Mouse (Mus musculus): Measurements from ENCODE around the gene Sptbn1. TPM values are rescaled to one million over a fixed set of nuclear protein-coding genes. Genes with fewer than 3 reads are reported as not detected.
A peak's percentile ranks its signal among the peaks of the same experiment; 100 is the strongest.

The Sptbn1 gene
- polyA plus RNA-seq, 1 experiment from 2014 or later: 99.0 TPM

DNA sequence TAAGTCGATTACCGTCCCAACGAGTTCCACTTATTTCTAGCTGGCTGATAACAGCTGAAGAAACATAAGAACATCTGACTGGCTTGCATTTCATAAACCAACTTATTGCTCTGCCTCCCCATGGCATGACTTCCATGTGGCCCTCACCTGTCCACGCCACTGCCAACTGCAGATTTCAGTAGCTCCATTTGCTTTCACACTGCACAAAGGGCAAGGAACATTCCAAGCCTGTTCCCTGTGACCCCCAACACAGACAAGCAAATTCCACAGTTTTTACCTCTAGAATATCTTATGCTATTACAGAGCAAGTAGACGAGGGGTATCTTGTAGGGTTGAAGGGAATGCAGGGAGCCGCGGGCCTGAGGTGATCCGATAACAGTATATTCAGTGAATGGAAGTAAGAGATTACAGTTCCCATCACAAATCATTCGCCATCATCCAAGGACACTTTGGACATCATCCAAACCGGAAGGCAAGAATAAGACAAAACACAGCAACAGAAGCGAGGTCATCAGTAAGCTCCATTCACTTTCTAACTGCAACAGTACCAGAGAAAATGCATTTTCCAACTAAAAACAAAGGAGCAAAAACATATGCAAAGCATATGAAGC is 16.6 kb downstream of the Sptbn1 start:
- H3K4me1 ChIP-seq: no peaks in the 10 kb centered on the region
- no peak overlapping the region for H3K4me2 ChIP-seq (replicated peaks)
- no peaks in the 10 kb centered on the region for H3K36me3 ChIP-seq
- H3K27me3 ChIP-seq: no peaks in the 10 kb centered on the region
- ATAC-seq (ENCODE audit: insufficient number of reproducible peaks, low FRiP score, low TSS enrichment, low read depth): no peak
- WGBS: 83% methylated on average over 11 of the region's 11 CpGs
- H3K4me3 ChIP-seq (replicated peaks): no peak overlapping the region
- no peak overlapping the region for H3K9ac ChIP-seq
- H3K27ac ChIP-seq (replicated peaks): no peak overlapping the region
- H3K9me3 ChIP-seq (replicated peaks): no peaks in the 10 kb centered on the region

GRCm38 (mm10) chr11:30249452-30250016 is 18.4 kb downstream of the Sptbn1 start:
- H3K4me3 ChIP-seq (replicated peaks): no peak overlapping the region
- no peaks in the 10 kb centered on the region for H3K9me3 ChIP-seq (replicated peaks)
- H3K27ac ChIP-seq (replicated peaks): no peak overlapping the region
- no peaks in the 10 kb centered on the region for H3K36me3 ChIP-seq
- H3K4me2 ChIP-seq (replicated peaks): no peak overlapping the region
- no peak overlapping the region for H3K9ac ChIP-seq
- H3K27me3 ChIP-seq: no peaks in the 10 kb centered on the region
- WGBS: 83% methylated on average over 4 of the region's 4 CpGs
- no peaks in the 10 kb centered on the region for H3K4me1 ChIP-seq
- no peak for ATAC-seq (ENCODE audit: insufficient number of reproducible peaks, low FRiP score, low TSS enrichment, low read depth)

- Histone ChIP-seq H3K4me3 (replicated peaks) (no peak overlapping the region), H3K4me1 (0 out of 2 replicates have a peak, but pooled peaks cover 4% of the 10 kb centered on the region), H3K27ac (replicated peaks) (no peak overlapping the region), H3K4me2 (replicated peaks) (no peak overlapping the region), H3K36me3 (no peaks in the 10 kb centered on the region), H3K9ac (no peak overlapping the region), H3K27me3 (no peaks in the 10 kb centered on the region), H3K9me3 (replicated peaks) (no peaks in the 10 kb centered on the region)
- WGBS: 49% methylated on average over 1 of the region's 1 CpGs
- ATAC-seq (ENCODE audit: insufficient number of reproducible peaks, low FRiP score, low TSS enrichment, low read depth): no peak
Observed at GRCm38 (mm10) chr11:30247106-30247505, 20.9 kb downstream of the Sptbn1 start.

DNA sequence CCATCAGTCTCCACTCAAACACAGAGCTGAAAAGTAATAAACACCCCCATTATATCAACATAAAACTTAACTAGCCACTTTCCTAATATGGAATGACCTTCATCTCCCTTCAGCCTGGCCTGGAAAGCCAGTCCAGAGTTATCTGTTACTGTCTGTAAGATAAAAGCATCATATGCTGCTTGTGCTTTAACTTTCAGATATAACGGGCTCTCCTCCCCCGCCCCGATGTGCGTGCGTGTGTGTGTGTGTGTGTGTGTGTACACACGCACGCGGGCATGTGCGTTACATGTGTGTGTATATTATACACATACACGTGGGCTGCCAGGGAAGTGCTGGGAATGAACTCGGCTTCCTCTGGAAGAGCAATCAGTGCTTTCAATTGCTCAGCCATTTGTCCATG is 21.8 kb downstream of the Sptbn1 start:
- no peaks in the 10 kb centered on the region for H3K36me3 ChIP-seq
- H3K4me3 ChIP-seq (replicated peaks): no peak overlapping the region
- H3K9me3 ChIP-seq (replicated peaks): no peaks in the 10 kb centered on the region
- H3K27me3 ChIP-seq: no peaks in the 10 kb centered on the region
- 93% methylated on average over 11 of the region's 11 CpGs for WGBS
- H3K9ac ChIP-seq: no peak overlapping the region
- 0 out of 2 replicates have a peak, but pooled peaks cover 4% of the 10 kb centered on the region for H3K4me1 ChIP-seq
- no peak overlapping the region for H3K4me2 ChIP-seq (replicated peaks)
- ATAC-seq (ENCODE audit: insufficient number of reproducible peaks, low FRiP score, low TSS enrichment, low read depth): no peak
- H3K27ac ChIP-seq (replicated peaks): no peak overlapping the region

DNA sequence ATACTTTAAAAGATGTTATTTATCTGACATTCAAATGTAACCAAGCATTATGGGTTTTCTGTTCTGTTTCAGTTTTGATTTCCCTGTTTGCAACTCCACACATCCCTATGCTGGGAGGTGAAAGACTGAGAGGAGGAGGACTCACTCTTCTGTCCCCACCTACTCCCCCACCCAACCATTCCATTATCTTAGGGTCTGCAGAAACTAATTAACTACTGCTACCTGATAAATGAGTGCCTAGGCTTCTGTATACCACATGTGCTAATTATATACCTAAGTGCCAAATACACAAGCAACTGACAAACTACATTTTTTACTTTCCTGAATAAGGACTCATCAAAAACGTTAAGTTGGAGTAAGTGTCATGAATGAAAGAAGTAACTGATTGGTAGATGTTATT is 23.8 kb downstream of the Sptbn1 start:
- Histone ChIP-seq H3K27me3 (no peaks in the 10 kb centered on the region), H3K4me2 (replicated peaks) (no peak overlapping the region), H3K9me3 (replicated peaks) (no peaks in the 10 kb centered on the region), H3K36me3 (no peaks in the 10 kb centered on the region), H3K4me1 (0 out of 2 replicates have a peak, but pooled peaks cover 4% of the 10 kb centered on the region), H3K4me3 (replicated peaks) (no peak overlapping the region), H3K9ac (no peak overlapping the region), H3K27ac (replicated peaks) (no peak overlapping the region)
- WGBS: 68% methylated on average over 1 of the region's 1 CpGs
- ATAC-seq (ENCODE audit: insufficient number of reproducible peaks, low FRiP score, low TSS enrichment, low read depth): no peak

DNA sequence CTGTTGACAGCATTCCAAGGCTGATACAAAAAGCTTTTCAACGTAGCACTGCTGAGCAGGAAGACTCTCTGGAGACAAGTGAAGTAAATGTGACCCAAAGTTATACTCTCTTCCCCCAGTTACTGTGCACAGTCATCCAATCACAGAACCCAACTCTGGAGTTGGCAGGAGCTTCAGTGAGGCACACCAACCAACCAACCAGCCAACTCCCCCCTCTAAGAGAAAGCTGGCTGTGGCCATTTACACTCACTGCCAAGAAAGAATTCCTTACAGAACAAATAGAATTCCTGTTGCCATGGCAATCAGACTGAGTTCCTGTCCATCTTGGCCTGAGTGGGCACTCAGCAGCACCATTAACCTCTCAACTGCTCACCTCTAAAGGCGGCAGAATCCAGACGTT is 24.4 kb downstream of the Sptbn1 start:
- H3K4me1 ChIP-seq: 0 out of 2 replicates have a peak, but pooled peaks cover 4% of the 10 kb centered on the region
- no peak overlapping the region for H3K9ac ChIP-seq
- no peaks in the 10 kb centered on the region for H3K9me3 ChIP-seq (replicated peaks)
- no peak overlapping the region for H3K27ac ChIP-seq (replicated peaks)
- ATAC-seq (ENCODE audit: insufficient number of reproducible peaks, low FRiP score, low TSS enrichment, low read depth): peak; percentile 67; the same call in 1 of the 2 replicates
- no peaks in the 10 kb centered on the region for H3K27me3 ChIP-seq
- no peaks in the 10 kb centered on the region for H3K36me3 ChIP-seq
- 58% methylated on average over 3 of the region's 3 CpGs for WGBS
- H3K4me2 ChIP-seq (replicated peaks): no peak overlapping the region
- no peak overlapping the region for H3K4me3 ChIP-seq (replicated peaks)

DNA sequence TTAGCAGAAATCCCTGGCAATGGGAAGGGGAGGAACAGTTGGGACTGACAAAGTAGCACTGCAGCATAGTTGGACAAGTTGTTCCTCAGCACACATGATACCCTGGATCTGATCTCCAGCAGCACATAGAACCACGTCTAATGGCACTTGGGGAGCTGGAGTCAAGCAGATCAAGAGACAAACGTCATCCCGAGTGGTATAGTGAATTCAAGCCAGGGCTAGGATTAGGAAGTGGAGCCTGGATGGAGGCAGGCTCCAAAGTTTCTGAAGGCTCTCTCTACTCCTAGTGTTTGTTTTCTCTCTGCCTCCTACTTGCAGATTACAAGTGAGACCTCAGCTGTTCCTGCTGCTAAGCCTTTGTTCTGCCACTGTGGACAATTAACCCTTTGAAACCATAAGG is 27.1 kb downstream of the Sptbn1 start:
- no peak overlapping the region for H3K4me2 ChIP-seq (replicated peaks)
- no peaks in the 10 kb centered on the region for H3K9me3 ChIP-seq (replicated peaks)
- no peak overlapping the region for H3K9ac ChIP-seq
- H3K36me3 ChIP-seq: no peaks in the 10 kb centered on the region
- H3K4me1 ChIP-seq: peaks cover 10% of the 10 kb centered on the region
- no peaks in the 10 kb centered on the region for H3K27me3 ChIP-seq
- no peak overlapping the region for H3K4me3 ChIP-seq (replicated peaks)
- WGBS: 39% methylated on average over 3 of the region's 3 CpGs
- ATAC-seq (ENCODE audit: insufficient number of reproducible peaks, low FRiP score, low TSS enrichment, low read depth): no peak
- no peak overlapping the region for H3K27ac ChIP-seq (replicated peaks)

DNA sequence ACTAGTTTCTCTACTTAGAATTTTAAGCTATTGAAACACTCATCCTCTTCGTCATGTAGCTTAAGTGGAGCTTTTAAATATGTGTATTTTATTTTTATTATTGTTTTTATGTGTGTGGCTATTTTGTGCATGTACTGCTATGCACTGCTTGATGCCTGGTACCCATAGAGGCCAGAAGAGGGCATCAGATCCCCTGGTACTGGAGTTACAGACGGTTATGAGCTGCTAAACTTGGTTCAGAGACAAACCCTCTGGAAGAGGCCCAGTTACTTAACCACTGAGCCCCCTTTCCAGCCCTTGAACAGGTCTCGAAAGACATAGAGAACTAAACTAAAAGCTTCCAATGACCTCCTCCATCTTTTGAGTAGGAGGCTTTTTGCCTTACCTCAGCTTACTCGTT is 30.0 kb downstream of the Sptbn1 start:
- H3K4me1 ChIP-seq: peaks cover 7% of the 10 kb centered on the region
- H3K4me2 ChIP-seq (replicated peaks): no peak overlapping the region
- H3K27ac ChIP-seq (replicated peaks): no peak overlapping the region
- no peak overlapping the region for H3K4me3 ChIP-seq (replicated peaks)
- ATAC-seq (ENCODE audit: insufficient number of reproducible peaks, low FRiP score, low TSS enrichment, low read depth): no peak
- 64% methylated on average over 4 of the region's 4 CpGs for WGBS
- no peaks in the 10 kb centered on the region for H3K9me3 ChIP-seq (replicated peaks)
- no peaks in the 10 kb centered on the region for H3K27me3 ChIP-seq
- H3K9ac ChIP-seq: no peak overlapping the region
- no peaks in the 10 kb centered on the region for H3K36me3 ChIP-seq

- no peak overlapping the region for H3K4me3 ChIP-seq (replicated peaks)
- 74% methylated on average over 4 of the region's 4 CpGs for WGBS
- H3K27me3 ChIP-seq: no peaks in the 10 kb centered on the region
- H3K27ac ChIP-seq (replicated peaks): no peak overlapping the region
- no peak for ATAC-seq (ENCODE audit: insufficient number of reproducible peaks, low FRiP score, low TSS enrichment, low read depth)
- H3K9me3 ChIP-seq (replicated peaks): no peaks in the 10 kb centered on the region
- no peak overlapping the region for H3K4me2 ChIP-seq (replicated peaks)
- H3K9ac ChIP-seq: no peak overlapping the region
- H3K4me1 ChIP-seq: peaks cover 11% of the 10 kb centered on the region
- no peaks in the 10 kb centered on the region for H3K36me3 ChIP-seq
Observed at GRCm38 (mm10) chr11:30236681-30237242, 31.2 kb downstream of the Sptbn1 start.

DNA sequence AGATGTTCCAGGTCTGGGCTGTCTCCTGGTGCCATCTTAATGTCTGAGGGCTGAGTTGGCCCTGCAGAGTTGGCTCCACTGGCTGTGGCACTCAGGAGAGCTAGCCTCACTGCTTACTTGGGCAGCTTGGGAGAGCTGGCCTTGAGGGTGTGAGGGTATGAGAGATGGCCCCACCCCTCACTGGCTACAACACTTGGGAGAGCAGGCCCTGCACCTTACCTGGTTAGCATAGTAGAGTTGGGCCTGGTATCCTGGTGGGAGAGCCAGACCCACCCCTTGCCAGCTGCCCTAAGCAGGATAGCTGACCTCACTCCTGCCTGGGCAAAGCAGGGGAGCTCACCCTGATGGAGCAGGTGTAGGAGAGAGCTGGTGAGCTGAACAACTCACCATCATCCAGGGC is 32.3 kb downstream of the Sptbn1 start:
- Histone ChIP-seq H3K4me2 (replicated peaks) (no peak overlapping the region), H3K4me3 (replicated peaks) (no peak overlapping the region), H3K36me3 (no peaks in the 10 kb centered on the region), H3K9me3 (replicated peaks) (no peaks in the 10 kb centered on the region), H3K27me3 (no peaks in the 10 kb centered on the region), H3K9ac (no peak overlapping the region), H3K27ac (replicated peaks) (no peak overlapping the region), H3K4me1 (peaks cover 18% of the 10 kb centered on the region)
- no peak for ATAC-seq (ENCODE audit: insufficient number of reproducible peaks, low FRiP score, low TSS enrichment, low read depth)

- H3K27ac ChIP-seq (replicated peaks): no peak overlapping the region
- H3K27me3 ChIP-seq: no peaks in the 10 kb centered on the region
- H3K4me2 ChIP-seq (replicated peaks): no peak overlapping the region
- H3K36me3 ChIP-seq: no peaks in the 10 kb centered on the region
- H3K4me3 ChIP-seq (replicated peaks): no peak overlapping the region
- peaks cover 18% of the 10 kb centered on the region for H3K4me1 ChIP-seq
- H3K9me3 ChIP-seq (replicated peaks): no peaks in the 10 kb centered on the region
- 76% methylated on average over 2 of the region's 2 CpGs for WGBS
- no peak for ATAC-seq (ENCODE audit: insufficient number of reproducible peaks, low FRiP score, low TSS enrichment, low read depth)
- no peak overlapping the region for H3K9ac ChIP-seq
Observed at GRCm38 (mm10) chr11:30235218-30235617, 32.8 kb downstream of the Sptbn1 start.

DNA sequence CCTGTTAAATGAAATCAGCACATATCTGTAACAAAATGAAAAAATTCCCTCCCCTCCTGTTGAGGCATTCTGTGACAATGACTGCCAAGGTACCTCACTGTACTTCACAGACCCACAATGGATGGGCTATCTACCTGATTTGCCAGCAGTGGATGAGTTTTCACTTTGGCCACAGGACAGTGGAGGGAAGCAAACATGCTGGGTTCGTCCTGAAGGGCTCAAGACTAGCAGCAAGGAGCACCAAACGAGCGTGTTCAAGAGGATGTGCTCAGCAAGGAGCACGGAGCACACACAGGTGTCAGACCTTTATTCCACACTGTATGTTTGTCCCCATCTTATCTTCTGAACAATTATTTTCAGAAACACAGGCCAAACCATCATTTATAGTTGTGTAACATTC is 34.0 kb downstream of the Sptbn1 start:
- no peak overlapping the region for H3K4me2 ChIP-seq (replicated peaks)
- no peak for ATAC-seq (ENCODE audit: insufficient number of reproducible peaks, low FRiP score, low TSS enrichment, low read depth)
- H3K27me3 ChIP-seq: no peaks in the 10 kb centered on the region
- WGBS: 82% methylated on average over 4 of the region's 4 CpGs
- peaks cover 18% of the 10 kb centered on the region for H3K4me1 ChIP-seq
- no peaks in the 10 kb centered on the region for H3K36me3 ChIP-seq
- H3K9ac ChIP-seq: no peak overlapping the region
- H3K9me3 ChIP-seq (replicated peaks): no peaks in the 10 kb centered on the region
- H3K27ac ChIP-seq (replicated peaks): no peak overlapping the region
- no peak overlapping the region for H3K4me3 ChIP-seq (replicated peaks)

All from embryonic facial prominence, embryonic 15.5 days (tissue).